Mouse (Mus musculus): ENCODE results near the gene Tspan15. TPM values are rescaled to one million over a fixed set of nuclear protein-coding genes. Genes with fewer than 3 reads are reported as not detected.
A peak's percentile ranks its signal among the peaks of the same experiment; 100 is the strongest.

Gene Tspan15
- polyA plus RNA-seq, 1 experiment = 38.8 TPM

- 72% methylated on average over 19 of the region's 19 CpGs for WGBS
- no peak for DNase-seq
- Histone ChIP-seq H3K4me1 (ENCODE audit: control insufficient read depth, insufficient read depth, low read length) (peaks cover 21% of the 10 kb centered on the region; the same call in 1 of the 2 replicates), H3K36me3 (ENCODE audit: control insufficient read depth, insufficient read depth, low read length) (no peaks in the 10 kb centered on the region), H3K27me3 (replicated peaks; ENCODE audit: control insufficient read depth, insufficient read depth, low read length) (no peaks in the 10 kb centered on the region), H3K27ac (ENCODE audit: insufficient read depth, low read depth, low read length) (peak overlapping the region; percentile 49), H3K4me3 (ENCODE audit: insufficient read depth, low read depth, low read length) (no peak overlapping the region)
- TF ChIP-seq CTCF (conservative IDR thresholded peaks at IDR 0.05; ENCODE audit: insufficient read depth, insufficient read length, low read depth, low read length) = no peak
Observed at GRCm38 (mm10) chr10:62218044-62218788, 12.8 kb downstream of the Tspan15 start.

- Histone ChIP-seq H3K4me3 (ENCODE audit: insufficient read depth, low read depth, low read length) (no peak overlapping the region), H3K4me1 (ENCODE audit: control insufficient read depth, insufficient read depth, low read length) (peaks cover 21% of the 10 kb centered on the region; the same call in 1 of the 2 replicates), H3K27ac (ENCODE audit: insufficient read depth, low read depth, low read length) (peak overlapping the region; percentile 56), H3K27me3 (replicated peaks; ENCODE audit: control insufficient read depth, insufficient read depth, low read length) (no peaks in the 10 kb centered on the region), H3K36me3 (ENCODE audit: control insufficient read depth, insufficient read depth, low read length) (no peaks in the 10 kb centered on the region)
- peak; percentile 82 for DNase-seq
- TF ChIP-seq CTCF (conservative IDR thresholded peaks at IDR 0.05; ENCODE audit: insufficient read depth, insufficient read length, low read depth, low read length) (no peak), POLR2A (IDR thresholded peaks at IDR 0.05; ENCODE audit: low read depth, low read length) (no peak)
- WGBS = 69% methylated on average over 8 of the region's 8 CpGs
Observed at GRCm38 (mm10) chr10:62217196-62217595, 13.9 kb downstream of the Tspan15 start.

DNA sequence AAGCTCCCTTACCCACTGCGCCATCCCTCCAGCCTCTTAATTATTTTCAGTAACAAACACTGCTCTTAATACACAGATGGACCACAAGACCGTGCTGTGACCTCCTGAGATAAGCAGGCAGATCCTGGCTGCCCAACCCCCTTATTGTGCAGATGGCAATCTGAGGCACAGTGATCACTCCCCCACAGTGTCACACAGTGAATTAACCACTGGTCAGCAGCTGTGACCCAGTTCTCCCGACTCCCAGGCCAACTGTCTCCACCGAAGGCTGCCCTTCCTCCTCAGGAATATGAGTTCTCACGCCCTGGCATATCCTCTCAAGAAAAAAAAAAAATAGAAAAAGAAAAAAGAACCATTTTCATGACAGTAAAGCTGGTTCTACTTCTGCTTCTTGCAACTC, 14.5 kb downstream of the Tspan15 start:
- DNase-seq = no peak
- Histone ChIP-seq H3K36me3 (ENCODE audit: control insufficient read depth, insufficient read depth, low read length) (no peaks in the 10 kb centered on the region), H3K4me3 (ENCODE audit: insufficient read depth, low read depth, low read length) (no peak overlapping the region), H3K27me3 (replicated peaks; ENCODE audit: control insufficient read depth, insufficient read depth, low read length) (no peaks in the 10 kb centered on the region), H3K4me1 (ENCODE audit: control insufficient read depth, insufficient read depth, low read length) (peaks cover 21% of the 10 kb centered on the region; the same call in 1 of the 2 replicates), H3K27ac (ENCODE audit: insufficient read depth, low read depth, low read length) (peak overlapping the region; percentile 56)
- 40% methylated on average over 5 of the region's 5 CpGs for WGBS
- TF ChIP-seq POLR2A (IDR thresholded peaks at IDR 0.05; ENCODE audit: low read depth, low read length) (no peak), CTCF (conservative IDR thresholded peaks at IDR 0.05; ENCODE audit: insufficient read depth, insufficient read length, low read depth, low read length) (no peak)

DNA sequence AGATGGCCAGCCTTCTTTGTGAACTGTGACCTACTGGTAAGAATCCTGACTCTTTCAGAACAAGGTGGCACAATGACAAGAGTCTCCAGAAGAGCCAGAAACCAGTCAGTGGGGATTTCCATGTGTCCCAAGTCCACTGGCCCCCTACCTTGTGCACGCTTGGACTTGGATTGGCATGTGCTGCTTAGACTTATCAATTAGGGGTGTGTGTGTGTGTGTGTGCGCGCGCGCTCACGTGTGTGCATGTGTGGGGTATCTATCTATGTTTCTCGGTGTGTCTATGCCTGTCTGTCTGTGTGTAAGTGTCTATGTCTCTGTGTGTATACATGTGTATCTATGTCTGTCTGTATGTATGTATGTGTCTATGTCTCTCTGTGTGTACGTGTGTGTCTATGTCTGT, 15.4 kb downstream of the Tspan15 start:
- H3K4me3 ChIP-seq (ENCODE audit: insufficient read depth, low read depth, low read length) = no peak overlapping the region
- TF ChIP-seq POLR2A (IDR thresholded peaks at IDR 0.05; ENCODE audit: low read depth, low read length) = no peak
- TF ChIP-seq CTCF (conservative IDR thresholded peaks at IDR 0.05; ENCODE audit: insufficient read depth, insufficient read length, low read depth, low read length) = no peak
- no peak overlapping the region for H3K27ac ChIP-seq (ENCODE audit: insufficient read depth, low read depth, low read length)
- WGBS = 92% methylated on average over 8 of the region's 8 CpGs
- H3K4me1 ChIP-seq (ENCODE audit: control insufficient read depth, insufficient read depth, low read length) = peaks cover 11% of the 10 kb centered on the region; the same call in 1 of the 2 replicates
- no peak for DNase-seq
- H3K36me3 ChIP-seq (ENCODE audit: control insufficient read depth, insufficient read depth, low read length) = no peaks in the 10 kb centered on the region
- H3K27me3 ChIP-seq (replicated peaks; ENCODE audit: control insufficient read depth, insufficient read depth, low read length) = no peaks in the 10 kb centered on the region

DNA sequence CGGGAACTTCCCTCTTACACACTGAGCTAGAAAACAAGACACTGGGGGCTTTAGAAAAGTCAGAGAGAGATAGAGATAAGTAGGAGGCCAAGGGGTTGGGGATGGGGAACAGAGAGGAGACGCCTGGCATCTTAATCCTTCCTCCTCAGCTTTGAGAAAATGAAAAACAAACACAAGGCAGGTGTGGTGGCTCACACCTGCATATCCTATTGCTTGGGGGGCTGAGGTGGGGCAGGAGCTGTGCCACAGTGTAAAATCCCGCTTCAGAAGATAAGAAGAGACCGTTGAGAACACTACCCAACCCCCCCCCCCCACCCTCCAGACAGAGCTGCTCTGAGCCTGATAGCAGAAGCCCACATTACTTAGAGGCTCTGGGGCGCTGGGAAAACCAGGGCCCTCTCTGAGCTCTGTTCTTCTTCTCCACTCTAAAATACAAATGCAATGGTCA, 15.9 kb downstream of the Tspan15 start:
- Histone ChIP-seq H3K36me3 (ENCODE audit: control insufficient read depth, insufficient read depth, low read length) (no peaks in the 10 kb centered on the region), H3K27ac (ENCODE audit: insufficient read depth, low read depth, low read length) (no peak overlapping the region), H3K4me3 (ENCODE audit: insufficient read depth, low read depth, low read length) (no peak overlapping the region), H3K27me3 (replicated peaks; ENCODE audit: control insufficient read depth, insufficient read depth, low read length) (no peaks in the 10 kb centered on the region), H3K4me1 (ENCODE audit: control insufficient read depth, insufficient read depth, low read length) (peaks cover 9% of the 10 kb centered on the region; the same call in 1 of the 2 replicates)
- no peak for TF ChIP-seq CTCF (conservative IDR thresholded peaks at IDR 0.05; ENCODE audit: insufficient read depth, insufficient read length, low read depth, low read length)
- TF ChIP-seq POLR2A (IDR thresholded peaks at IDR 0.05; ENCODE audit: low read depth, low read length) = no peak
- DNase-seq = no peak
- 63% methylated on average over 5 of the region's 5 CpGs for WGBS

DNA sequence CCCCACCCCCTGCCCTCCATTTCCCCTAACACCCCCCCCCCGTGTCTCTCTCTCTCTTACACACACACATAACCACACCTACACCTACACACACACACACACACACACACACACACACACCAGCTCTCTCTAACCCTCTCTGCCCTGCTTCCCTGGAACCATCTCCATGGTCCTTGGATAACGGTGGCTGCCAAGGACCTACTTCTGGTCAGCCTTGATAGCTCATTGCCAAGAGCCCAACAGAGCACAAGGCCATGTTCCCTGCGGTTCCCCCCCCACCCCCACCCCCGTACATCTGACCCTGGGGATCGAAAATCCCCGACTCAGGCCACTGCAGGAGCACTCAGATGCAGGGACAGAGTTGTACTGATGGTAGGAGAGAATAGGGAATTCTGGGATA, 19.7 kb downstream of the Tspan15 start:
- Histone ChIP-seq H3K4me3 (ENCODE audit: insufficient read depth, low read depth, low read length) (no peak overlapping the region), H3K27ac (ENCODE audit: insufficient read depth, low read depth, low read length) (no peak overlapping the region), H3K4me1 (ENCODE audit: control insufficient read depth, insufficient read depth, low read length) (no peaks in the 10 kb centered on the region; the same call in 1 of the 2 replicates), H3K36me3 (ENCODE audit: control insufficient read depth, insufficient read depth, low read length) (no peaks in the 10 kb centered on the region), H3K27me3 (replicated peaks; ENCODE audit: control insufficient read depth, insufficient read depth, low read length) (no peaks in the 10 kb centered on the region)
- TF ChIP-seq POLR2A (IDR thresholded peaks at IDR 0.05; ENCODE audit: low read depth, low read length) (no peak), CTCF (conservative IDR thresholded peaks at IDR 0.05; ENCODE audit: insufficient read depth, insufficient read length, low read depth, low read length) (no peak)
- DNase-seq = no peak
- WGBS = 64% methylated on average over 6 of the region's 6 CpGs

GRCm38 (mm10) chr10:62208241-62208896, 22.7 kb downstream of the Tspan15 start:
- peak; percentile 75 for DNase-seq
- no peaks in the 10 kb centered on the region; the same call in 1 of the 2 replicates for H3K4me1 ChIP-seq (ENCODE audit: control insufficient read depth, insufficient read depth, low read length)
- H3K27ac ChIP-seq (ENCODE audit: insufficient read depth, low read depth, low read length) = peak overlapping the region; percentile 71
- no peak overlapping the region for H3K4me3 ChIP-seq (ENCODE audit: insufficient read depth, low read depth, low read length)
- no peaks in the 10 kb centered on the region for H3K27me3 ChIP-seq (replicated peaks; ENCODE audit: control insufficient read depth, insufficient read depth, low read length)
- TF ChIP-seq POLR2A (IDR thresholded peaks at IDR 0.05; ENCODE audit: low read depth, low read length) (no peak), CTCF (conservative IDR thresholded peaks at IDR 0.05; ENCODE audit: insufficient read depth, insufficient read length, low read depth, low read length) (no peak)
- no peaks in the 10 kb centered on the region for H3K36me3 ChIP-seq (ENCODE audit: control insufficient read depth, insufficient read depth, low read length)
- 52% methylated on average over 10 of the region's 10 CpGs for WGBS

All from kidney, adult 2 months (tissue).